Mouse (Mus musculus): ENCODE measurements around the gene Rec114.

- no peak for TF ChIP-seq POLR2A (IDR thresholded peaks at IDR 0.05; ENCODE audit: insufficient read length, low read depth)
- no peak for TF ChIP-seq TCF12 (IDR thresholded peaks at IDR 0.05; ENCODE audit: insufficient read depth, poor library complexity, severe bottlenecking)
- TF ChIP-seq TCF3 (IDR thresholded peaks at IDR 0.05; ENCODE audit: insufficient read length, low read depth) = no peak
- TF ChIP-seq E2F4 (IDR thresholded peaks at IDR 0.05; ENCODE audit: insufficient read depth) = no peak
- no peak for TF ChIP-seq CEBPB (IDR thresholded peaks at IDR 0.05; ENCODE audit: insufficient read depth, poor library complexity, severe bottlenecking)
- TF ChIP-seq USF1 (IDR thresholded peaks at IDR 0.05; ENCODE audit: low read depth) = no peak
- no peak for TF ChIP-seq MAX (IDR thresholded peaks at IDR 0.05; ENCODE audit: low read depth)
- no peak for TF ChIP-seq POLR2AphosphoS2 (IDR thresholded peaks at IDR 0.05; ENCODE audit: insufficient read length, low read depth)
- no peak for TF ChIP-seq MYOG (IDR thresholded peaks at IDR 0.05; ENCODE audit: control insufficient read depth in 1 of 3, insufficient read depth in 1 of 3, insufficient read length in 2 of 3, low read depth in 2 of 3)
- TF ChIP-seq SRF (IDR thresholded peaks at IDR 0.05; ENCODE audit: control insufficient read depth, insufficient read length, low read depth) = no peak
- TF ChIP-seq MYOD1 (IDR thresholded peaks at IDR 0.05; ENCODE audit: control insufficient read depth in 1 of 3, insufficient read length in 2 of 3, low read depth in 2 of 3) = no peak
Observed at GRCm38 (mm10) chr9:58709939-58710338, 33.8 kb downstream of the Rec114 start.
